Mouse (Mus musculus) granulocyte monocyte progenitor cell, adult 5-6 weeks (primary cell): Measurements from ENCODE around the gene Kmt2b. TPM values are rescaled to one million over a fixed set of nuclear protein-coding genes. Genes with fewer than 3 reads are reported as not detected.
A peak's percentile ranks its signal among the peaks of the same experiment; 100 is the strongest.

Experiments
- ATAC-seq: replicated peaks from 2 replicates; pipeline ENCODE4 v1.8.0; 2016; ENCODE audit warnings: mild to moderate bottlenecking, moderate TSS enrichment, inconsistent platforms; ENCODE audit not compliant: poor library complexity, severe bottlenecking
- total RNA-seq, 2 experiments: library from RNA; stranded (forward) in 1 of 2; stranded (reverse) in 1 of 2; fragments of 200-712, 200-1000 nt in 1 of 2; fragments of >200 nt in 1 of 2; fragmentation: Nextera tagmentation in 1 of 2; gene quantifications; 2 replicates each; pipeline ENCODE4 v1.2.3; 2014 to 2017

Kmt2b gene
- total RNA-seq (2014; fragmentation: Nextera tagmentation) (48.1 and 64.3 TPM in 2 replicates), total RNA-seq (2017) (5.9 and 9.5 TPM in 2 replicates)

GRCm38 (mm10) chr7:30588676-30589434, at the start of gene Kmt2b:
Gene Kmt2b, minus strand, starts transcription at chr7:30588726.
- peak; percentile 77 for ATAC-seq

DNA sequence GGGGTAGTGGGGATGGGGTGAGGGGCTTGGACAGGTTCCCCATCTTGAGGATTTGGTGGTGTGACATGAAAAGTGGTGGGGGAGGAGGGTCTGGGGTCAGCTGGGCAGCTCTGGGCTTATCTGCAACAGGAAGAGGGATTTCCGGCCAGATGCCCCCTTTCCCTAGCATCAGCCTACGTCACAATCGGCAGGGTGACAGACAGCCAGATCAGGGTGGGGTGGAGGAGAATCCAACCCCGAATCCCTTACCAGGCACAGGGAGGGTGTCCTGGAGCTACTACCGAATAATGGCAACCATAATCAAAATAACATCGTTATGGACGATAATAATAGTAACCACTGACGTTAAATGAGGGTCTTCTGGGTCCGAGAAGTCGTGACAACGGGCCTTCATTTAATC, 47.9 kb upstream of the Kmt2b start:
- 0 out of 2 replicates have a peak, but pooled peaks have one; percentile 20 for ATAC-seq

GRCm38 (mm10) chr7:30635752-30636151, 47.2 kb upstream of the Kmt2b start, which contains the start of gene Etv2:
Gene Etv2, minus strand, starts transcription at chr7:30635852.
- no peak for ATAC-seq

DNA sequence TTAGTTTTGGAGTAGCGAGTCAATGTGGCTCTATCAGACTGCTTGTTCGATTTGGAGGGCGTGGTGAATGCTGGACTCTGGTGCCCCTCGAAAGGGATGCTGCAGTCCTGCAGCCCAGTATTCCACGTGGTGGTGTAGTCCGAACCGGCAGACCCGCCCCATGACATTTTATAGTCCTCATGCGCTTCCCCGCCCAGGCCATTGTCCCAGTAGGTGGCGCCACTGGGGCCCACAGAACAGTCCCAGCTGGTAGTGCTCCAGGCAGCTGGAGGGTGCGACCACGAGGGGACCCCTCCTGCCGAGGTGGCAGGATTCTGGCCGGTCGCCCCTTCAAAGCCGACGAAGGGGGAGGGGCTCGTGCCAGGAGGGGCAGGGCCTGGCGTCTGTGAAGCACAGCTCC, 46.1 kb upstream of the Kmt2b start:
- ATAC-seq: peak; percentile 85

DNA sequence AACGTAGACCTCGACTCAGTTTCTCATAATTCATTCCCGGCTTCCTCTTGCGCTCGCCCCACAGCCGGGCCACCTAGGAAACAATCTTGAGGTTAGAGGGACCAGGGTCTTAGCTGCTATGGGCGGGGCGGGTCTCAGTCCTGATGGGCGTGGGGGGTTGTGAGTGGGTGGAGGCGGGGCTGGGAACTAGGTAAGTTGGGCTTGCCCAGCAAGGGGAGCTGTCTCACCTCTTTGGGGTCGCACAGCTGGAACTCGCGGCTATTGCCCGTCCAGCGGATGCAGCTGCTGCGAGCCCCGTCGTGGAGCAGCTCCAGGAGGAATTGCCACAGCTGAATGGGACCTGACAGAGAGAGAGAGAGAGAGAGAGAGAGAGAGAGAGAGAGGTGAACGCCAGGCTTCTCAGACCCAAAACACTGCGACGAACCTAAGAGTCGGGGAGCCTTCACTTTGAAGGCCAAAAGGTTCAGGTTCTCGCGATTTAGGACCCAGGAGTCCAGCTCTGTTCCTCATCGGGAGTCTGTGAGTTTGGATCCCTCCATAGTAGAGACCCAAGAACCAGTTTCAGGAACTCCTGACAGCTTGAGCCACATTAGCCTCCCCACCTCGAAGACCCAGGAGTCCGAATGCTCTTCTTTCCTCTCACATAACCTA, 45.4 kb upstream of the Kmt2b start:
- peak; percentile 7; the same call in 1 of the 2 replicates for ATAC-seq

- ATAC-seq: no peak
Measured at GRCm38 (mm10) chr7:30629013-30629412, 40.5 kb upstream of the Kmt2b start.

DNA sequence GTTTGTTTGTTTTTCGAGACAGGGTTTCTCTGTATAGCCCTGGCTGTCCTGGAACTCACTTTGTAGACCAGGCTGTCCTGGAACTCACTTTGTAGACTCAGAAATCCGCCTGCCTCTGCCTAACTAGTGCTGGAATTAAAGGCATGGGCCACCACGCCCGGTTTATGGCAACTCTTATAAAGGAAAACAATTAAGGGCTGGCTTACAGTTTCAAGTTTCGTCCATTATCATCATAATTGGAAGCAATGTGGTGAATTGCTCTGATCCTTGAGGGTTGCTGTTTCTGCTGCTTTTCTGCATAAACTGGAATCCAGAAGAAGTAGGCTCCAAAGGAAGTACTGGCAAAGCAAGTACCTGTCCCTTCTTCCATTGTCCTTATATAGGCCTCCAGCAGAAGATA, 38.1 kb upstream of the Kmt2b start:
- ATAC-seq: no peak

GRCm38 (mm10) chr7:30625530-30626384, 37.2 kb upstream of the Kmt2b start, which contains the start of gene Cox6b1:
Gene Cox6b1, minus strand, starts transcription at chr7:30626151.
- ATAC-seq: peak; percentile 98

GRCm38 (mm10) chr7:30619202-30619601, 30.7 kb upstream of the Kmt2b start:
- ATAC-seq: peak; percentile 71

GRCm38 (mm10) chr7:30618658-30619057, 30.1 kb upstream of the Kmt2b start:
- no peak for ATAC-seq

DNA sequence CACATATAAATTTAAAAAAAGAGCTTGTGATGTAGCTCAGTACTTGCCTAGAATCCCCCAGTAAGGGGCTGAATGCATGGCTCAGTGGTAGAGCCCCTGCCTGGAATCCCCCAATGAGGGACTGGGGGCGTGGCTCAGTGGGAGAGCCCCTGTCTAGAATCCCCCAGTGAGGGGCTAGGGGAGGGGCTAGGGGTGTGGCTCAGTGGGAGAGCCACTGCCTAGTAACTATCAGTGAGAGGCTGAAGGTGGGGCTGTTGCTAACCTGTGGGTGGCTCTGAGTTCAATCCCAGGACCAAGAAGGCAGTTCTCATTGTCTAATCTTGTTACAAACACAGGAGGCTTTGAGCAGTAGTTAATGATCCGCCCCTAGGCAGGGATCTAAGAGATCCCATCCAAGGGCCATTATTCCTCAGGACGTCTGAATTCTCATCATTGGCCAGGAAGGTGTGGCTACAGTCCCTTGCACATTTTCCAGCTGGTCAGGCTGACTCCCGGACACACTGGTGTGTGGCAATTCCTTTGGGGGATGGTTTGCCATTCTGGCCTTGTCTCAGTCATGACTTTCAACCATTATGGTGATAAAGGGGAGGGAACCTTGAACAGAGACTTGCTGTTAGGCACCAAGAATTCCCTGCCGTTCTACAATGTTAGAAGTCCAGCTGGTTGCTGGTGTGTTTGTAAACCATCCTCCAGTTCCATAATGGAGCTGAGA, 26.7 kb upstream of the Kmt2b start:
- ATAC-seq: no peak

GRCm38 (mm10) chr7:30614454-30614853, 25.9 kb upstream of the Kmt2b start:
- ATAC-seq: peak; percentile 76

GRCm38 (mm10) chr7:30613529-30614112, 25.1 kb upstream of the Kmt2b start:
- peak; percentile 69 for ATAC-seq

DNA sequence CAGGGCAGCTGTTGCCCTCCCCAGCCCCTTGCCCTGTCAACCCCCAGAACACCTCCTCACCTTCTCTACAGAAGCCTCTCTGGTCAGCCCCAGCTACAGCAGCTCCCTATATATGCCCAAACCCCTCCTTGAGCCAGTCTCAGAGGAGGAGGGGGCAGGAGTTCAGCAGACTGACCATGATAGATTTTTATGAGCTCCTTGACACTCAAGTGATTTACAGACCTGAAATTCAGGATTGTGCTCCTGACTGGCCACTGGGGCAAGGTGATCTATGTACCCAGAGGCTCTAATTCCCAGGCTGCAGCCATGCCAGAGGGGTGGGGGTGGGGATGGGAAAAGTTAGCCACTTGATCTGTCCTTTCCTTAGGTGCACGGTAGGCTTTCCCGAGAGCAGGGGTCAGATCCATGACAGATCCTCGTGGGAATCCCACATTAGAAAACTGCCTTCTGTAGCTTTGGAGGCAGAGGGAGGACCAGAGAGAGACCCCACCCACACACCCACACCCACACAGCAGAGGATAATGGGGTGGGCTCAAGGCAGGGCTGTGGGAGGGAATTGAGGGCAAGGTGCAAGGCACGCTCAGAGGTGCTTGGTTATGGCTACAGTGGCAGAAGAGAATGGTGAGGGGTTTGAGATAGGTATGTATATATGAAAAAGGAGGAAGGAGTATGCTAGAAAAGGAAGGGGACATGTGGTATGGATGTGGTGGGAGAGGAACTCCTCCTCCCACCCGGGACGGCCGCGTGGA, 24.3 kb upstream of the Kmt2b start, which contains the start of gene Upk1a:
TSS of gene Upk1a (minus strand) at position 194 of the 749 bp plus-strand sequence.
- ATAC-seq: no peak

- ATAC-seq: no peak
Measured at GRCm38 (mm10) chr7:30610043-30610442, 21.5 kb upstream of the Kmt2b start.

DNA sequence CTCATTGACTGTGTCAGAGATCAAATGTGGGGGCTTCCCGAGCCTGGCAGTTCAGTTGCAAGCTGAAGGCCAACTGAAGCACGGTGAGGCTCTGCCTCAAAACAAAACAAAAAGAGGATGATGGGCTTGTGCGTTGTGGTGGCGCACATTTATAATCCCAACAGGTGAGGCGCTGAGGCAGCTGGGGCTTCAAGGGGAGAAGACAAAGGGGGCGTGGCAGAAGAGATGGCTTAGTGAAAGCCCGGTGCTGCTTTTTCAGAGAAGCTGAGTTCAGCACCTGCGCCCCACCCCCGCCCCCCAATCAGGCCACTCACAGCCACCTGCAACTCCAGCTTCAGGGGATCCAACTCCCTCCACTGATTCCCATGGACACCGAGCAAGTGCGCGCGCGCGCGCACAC, 19.9 kb upstream of the Kmt2b start:
- ATAC-seq: no peak

GRCm38 (mm10) chr7:30607706-30608309, 19.3 kb upstream of the Kmt2b start:
- peak; percentile 92 for ATAC-seq

DNA sequence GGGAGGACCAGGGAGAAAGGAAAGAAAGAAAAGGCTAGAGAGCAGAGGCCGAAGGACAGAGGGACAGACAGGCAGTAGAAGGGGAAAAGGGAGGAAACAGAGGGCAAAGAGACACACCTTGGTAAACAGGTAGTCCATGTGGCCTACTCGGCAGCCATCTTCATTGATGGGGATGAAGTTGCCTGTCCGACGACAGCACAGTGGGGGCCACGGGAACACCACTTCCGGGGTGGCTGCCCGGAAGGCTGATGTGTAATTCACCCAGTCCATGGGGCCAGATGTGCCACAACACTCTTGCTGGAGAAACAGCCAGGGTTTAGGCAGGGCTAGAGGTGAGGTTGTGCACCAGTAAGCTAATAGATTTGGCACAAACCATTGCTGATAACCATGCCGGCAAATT, 16.4 kb upstream of the Kmt2b start:
- no peak for ATAC-seq
